Mouse (Mus musculus) hindbrain, embryonic 16.5 days (tissue): ENCODE results near the gene Gpd2. TPM values are rescaled to one million over a fixed set of nuclear protein-coding genes. Genes with fewer than 3 reads are reported as not detected.
A peak's percentile ranks its signal among the peaks of the same experiment; 100 is the strongest.

Source experiments
- ATAC-seq: fragments of 200-750 bp; cut with Nextera tagmentation; 2 replicates; pipeline ENCODE4 v1.8.0; 2017; ENCODE audit warnings: moderate TSS enrichment, moderate library complexity
- H3K27ac ChIP-seq: fragments of 300-500 bp; sonication (generic); 2 replicates; pipeline ENCODE4 v1.5.1; 2014; ENCODE audit warnings: low read depth, mild to moderate bottlenecking, control low read depth, low read length, moderate library complexity
- H3K27me3 ChIP-seq: fragments of 300-500 bp; sonication (generic); replicated peaks from 2 replicates; pipeline ENCODE4 v1.6.1; 2014; ENCODE audit warnings: low read length; ENCODE audit not compliant: control insufficient read depth, insufficient read depth
- H3K36me3 ChIP-seq: fragments of 300-500 bp; sonication (generic); 2 replicates; pipeline ENCODE4 v1.6.1; 2014; ENCODE audit warnings: mild to moderate bottlenecking, low read length, moderate library complexity, mixed read lengths; ENCODE audit not compliant: control insufficient read depth, insufficient read depth
- H3K4me1 ChIP-seq: fragments of 300-500 bp; sonication (generic); 2 replicates; pipeline ENCODE4 v1.6.1; 2014; ENCODE audit warnings: low read depth, low read length; ENCODE audit not compliant: control insufficient read depth, insufficient read depth
- H3K4me2 ChIP-seq: fragments of 300-500 bp; sonication (generic); 2 replicates; pipeline ENCODE4 v1.6.1; 2014; ENCODE audit warnings: mild to moderate bottlenecking, low read length, control low read depth, moderate library complexity
- H3K4me3 ChIP-seq: fragments of 300-500 bp; sonication (generic); 2 replicates; pipeline ENCODE4 v1.5.1; 2014; ENCODE audit warnings: mild to moderate bottlenecking, low read length, control low read depth, moderate library complexity
- H3K9ac ChIP-seq: fragments of 300-500 bp; sonication (generic); 2 replicates; pipeline ENCODE4 v1.6.1; 2014; ENCODE audit warnings: low read depth, mild to moderate bottlenecking, control low read depth, low read length, moderate library complexity
- H3K9me3 ChIP-seq: fragments of 300-500 bp; sonication (generic); 2 replicates; pipeline ENCODE4 v1.6.1; 2014; ENCODE audit warnings: mild to moderate bottlenecking, low read length, moderate library complexity; ENCODE audit not compliant: control insufficient read depth
- WGBS: fragments of 180-500 bp; shearing (Covaris S2); extraction: QIAGEN DNeasy Blood & Tissue Kit; methylation state at CpG from one replicate; pipeline ENCODE4 v1.1.7; 2014; 5-methylcytosine and 5-hydroxymethylcytosine counted together
- polyA plus RNA-seq: library from polyadenylated mRNA; unstranded; fragments of >200 nt; fragmentation: Nextera tagmentation; extraction: Ambion mirVana; gene quantifications from 2 replicates; pipeline ENCODE4 v1.2.1, GENCODE M21; 2015

Gene Gpd2
- polyA plus RNA-seq, 1 experiment from 2014 or later, result 31.6 TPM

- Histone ChIP-seq H3K27ac (no peak overlapping the region), H3K4me1 (no peaks in the 10 kb centered on the region), H3K9ac (no peak overlapping the region), H3K27me3 (no peaks in the 10 kb centered on the region), H3K36me3 (no peaks in the 10 kb centered on the region), H3K4me2 (no peak overlapping the region), H3K9me3 (no peaks in the 10 kb centered on the region), H3K4me3 (no peak overlapping the region)
- no peak for ATAC-seq
- WGBS, result 61% methylated on average over 3 of the region's 3 CpGs
Measured at GRCm38 (mm10) chr2:57318336-57318735, 80.9 kb downstream of the Gpd2 start.

DNA sequence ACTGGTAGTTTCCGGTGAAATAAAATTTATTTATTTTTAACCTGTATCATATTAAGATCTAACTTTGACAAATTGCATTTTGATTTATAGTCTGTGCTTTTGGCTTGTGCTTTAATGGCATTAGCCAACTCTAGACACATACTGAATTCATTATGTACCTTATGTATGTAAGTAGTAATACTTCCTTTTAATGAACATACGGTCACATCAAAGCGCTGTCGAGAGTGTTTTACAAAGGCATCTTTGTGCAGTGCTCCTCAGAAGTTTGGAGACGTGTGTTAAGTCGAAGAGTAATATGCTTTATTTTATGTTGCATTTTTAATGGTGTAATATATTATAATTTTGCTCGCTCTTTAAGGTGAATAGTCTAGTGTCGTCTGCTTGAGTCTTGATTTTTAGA is 88.7 kb downstream of the Gpd2 start:
- H3K4me2 ChIP-seq, result no peak overlapping the region
- no peaks in the 10 kb centered on the region for H3K36me3 ChIP-seq
- H3K27me3 ChIP-seq, result no peaks in the 10 kb centered on the region
- no peak overlapping the region for H3K4me3 ChIP-seq
- WGBS, result 94% methylated on average over 8 of the region's 8 CpGs
- no peaks in the 10 kb centered on the region for H3K9me3 ChIP-seq
- H3K4me1 ChIP-seq, result no peaks in the 10 kb centered on the region
- H3K9ac ChIP-seq, result no peak overlapping the region
- no peak for ATAC-seq
- H3K27ac ChIP-seq, result no peak overlapping the region

DNA sequence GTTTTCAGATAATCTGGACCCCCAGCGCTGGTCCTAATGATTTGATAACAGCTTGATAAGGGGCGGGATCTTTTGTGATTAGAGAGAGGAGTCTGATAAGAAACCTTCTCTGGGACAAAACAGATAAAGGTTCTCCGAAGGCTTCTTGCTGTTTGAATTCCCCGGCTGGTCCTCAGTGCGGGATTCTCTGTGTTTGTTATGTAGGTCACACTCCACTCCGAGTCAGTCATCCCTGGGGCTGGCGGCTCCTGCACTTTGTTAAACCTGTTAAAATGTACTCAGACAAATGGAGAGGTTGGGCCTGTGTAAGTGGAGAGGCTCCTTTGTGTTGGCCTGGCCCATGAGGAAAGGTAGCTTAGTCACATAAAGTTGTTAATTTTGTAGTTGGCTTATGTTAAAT is 91.9 kb downstream of the Gpd2 start:
- H3K27ac ChIP-seq, result no peak overlapping the region
- H3K9me3 ChIP-seq, result no peaks in the 10 kb centered on the region
- H3K4me1 ChIP-seq, result no peaks in the 10 kb centered on the region
- 70% methylated on average over 7 of the region's 7 CpGs for WGBS
- no peaks in the 10 kb centered on the region for H3K36me3 ChIP-seq
- H3K4me2 ChIP-seq, result no peak overlapping the region
- no peak overlapping the region for H3K4me3 ChIP-seq
- no peak overlapping the region for H3K9ac ChIP-seq
- no peaks in the 10 kb centered on the region for H3K27me3 ChIP-seq
- no peak for ATAC-seq

- WGBS, result 78% methylated on average over 3 of the region's 3 CpGs
- H3K4me3 ChIP-seq, result no peak overlapping the region
- no peaks in the 10 kb centered on the region for H3K4me1 ChIP-seq
- H3K27me3 ChIP-seq, result no peaks in the 10 kb centered on the region
- H3K4me2 ChIP-seq, result no peak overlapping the region
- no peak overlapping the region for H3K9ac ChIP-seq
- no peaks in the 10 kb centered on the region for H3K36me3 ChIP-seq
- no peak overlapping the region for H3K27ac ChIP-seq
- no peaks in the 10 kb centered on the region for H3K9me3 ChIP-seq
- ATAC-seq, result no peak
Measured at GRCm38 (mm10) chr2:57330812-57331211, 93.4 kb downstream of the Gpd2 start.

GRCm38 (mm10) chr2:57331266-57331665 is 93.8 kb downstream of the Gpd2 start:
- 90% methylated on average over 8 of the region's 8 CpGs for WGBS
- Histone ChIP-seq H3K4me3 (no peak overlapping the region), H3K36me3 (no peaks in the 10 kb centered on the region), H3K9me3 (no peaks in the 10 kb centered on the region), H3K27ac (no peak overlapping the region), H3K4me1 (no peaks in the 10 kb centered on the region), H3K27me3 (no peaks in the 10 kb centered on the region), H3K9ac (no peak overlapping the region), H3K4me2 (no peak overlapping the region)
- no peak for ATAC-seq

- no peak overlapping the region for H3K4me2 ChIP-seq
- no peak for ATAC-seq
- no peak overlapping the region for H3K9ac ChIP-seq
- H3K27ac ChIP-seq, result no peak overlapping the region
- H3K27me3 ChIP-seq, result no peaks in the 10 kb centered on the region
- H3K9me3 ChIP-seq, result no peaks in the 10 kb centered on the region
- no peaks in the 10 kb centered on the region for H3K4me1 ChIP-seq
- no peak overlapping the region for H3K4me3 ChIP-seq
- H3K36me3 ChIP-seq, result no peaks in the 10 kb centered on the region
- 39% methylated on average over 6 of the region's 6 CpGs for WGBS
Measured at GRCm38 (mm10) chr2:57333481-57333880, 96.0 kb downstream of the Gpd2 start.

DNA sequence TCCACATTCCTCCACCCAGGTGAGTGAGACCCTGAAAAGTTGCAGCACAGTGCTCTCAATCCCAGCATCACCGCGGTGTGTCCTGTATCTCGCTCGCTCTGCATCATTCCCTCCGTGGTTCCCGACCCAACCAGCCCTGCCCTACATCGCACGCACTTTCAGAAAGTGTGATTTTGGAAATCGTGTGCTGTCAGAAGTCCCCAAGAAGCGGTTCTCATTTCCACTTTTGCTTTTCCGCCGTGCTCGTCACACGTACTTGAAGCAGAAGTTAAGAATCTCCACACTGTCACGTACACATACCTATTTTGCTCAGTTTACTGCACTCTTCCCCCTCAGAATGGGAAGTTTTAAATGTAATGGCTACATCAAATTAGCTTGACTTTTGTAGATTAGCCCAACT is 98.0 kb downstream of the Gpd2 start:
- H3K9me3 ChIP-seq, result no peaks in the 10 kb centered on the region
- ATAC-seq, result no peak
- H3K4me2 ChIP-seq, result no peak overlapping the region
- 93% methylated on average over 15 of the region's 15 CpGs for WGBS
- no peak overlapping the region for H3K9ac ChIP-seq
- H3K4me1 ChIP-seq, result no peaks in the 10 kb centered on the region
- no peaks in the 10 kb centered on the region for H3K36me3 ChIP-seq
- no peak overlapping the region for H3K4me3 ChIP-seq
- H3K27me3 ChIP-seq, result no peaks in the 10 kb centered on the region
- H3K27ac ChIP-seq, result no peak overlapping the region

DNA sequence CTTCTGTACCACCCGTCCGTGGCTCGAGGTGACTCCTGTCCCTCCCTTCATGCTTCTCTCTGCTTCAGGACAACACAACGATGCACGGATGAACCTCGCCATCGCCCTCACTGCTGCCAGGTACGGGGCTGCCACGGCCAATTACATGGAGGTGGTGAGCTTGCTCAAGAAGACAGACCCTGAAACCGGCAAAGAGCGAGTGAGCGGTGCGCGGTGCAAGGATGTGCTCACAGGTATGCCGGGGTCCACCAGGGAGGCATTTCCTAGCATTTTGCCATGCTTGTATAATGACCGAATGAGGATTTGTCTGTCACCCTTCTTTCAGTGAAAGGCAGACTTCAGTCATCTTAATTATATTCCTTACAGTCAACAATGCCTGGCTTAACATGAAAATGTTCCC is 101.3 kb downstream of the Gpd2 start:
- H3K27ac ChIP-seq, result no peak overlapping the region
- no peaks in the 10 kb centered on the region for H3K4me1 ChIP-seq
- no peak overlapping the region for H3K4me2 ChIP-seq
- no peaks in the 10 kb centered on the region for H3K9me3 ChIP-seq
- H3K36me3 ChIP-seq, result no peaks in the 10 kb centered on the region
- no peak for ATAC-seq
- no peak overlapping the region for H3K4me3 ChIP-seq
- H3K27me3 ChIP-seq, result no peaks in the 10 kb centered on the region
- WGBS, result 89% methylated on average over 16 of the region's 16 CpGs
- H3K9ac ChIP-seq, result no peak overlapping the region

DNA sequence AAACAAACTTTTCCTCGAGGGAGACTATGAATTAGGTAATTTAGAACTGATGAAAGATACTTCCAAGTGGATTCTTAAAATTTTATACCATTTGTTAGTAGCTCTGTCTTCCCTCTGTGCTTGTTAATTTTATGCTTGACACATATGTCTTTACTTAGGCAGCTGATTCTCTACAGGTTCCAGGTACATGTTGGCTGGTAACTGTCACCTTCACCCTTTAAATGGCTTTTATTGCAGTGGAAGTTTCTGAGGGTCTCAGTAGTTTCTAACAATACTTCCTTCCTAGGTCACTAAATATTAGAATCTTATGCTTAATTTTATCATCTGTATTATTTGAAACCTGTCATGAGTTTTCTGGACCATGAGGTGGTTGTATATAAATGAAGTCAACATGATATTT is 105.5 kb downstream of the Gpd2 start:
- no peak overlapping the region for H3K9ac ChIP-seq
- H3K4me2 ChIP-seq, result no peak overlapping the region
- no peaks in the 10 kb centered on the region for H3K27me3 ChIP-seq
- 66% methylated on average over 1 of the region's 1 CpGs for WGBS
- no peaks in the 10 kb centered on the region for H3K4me1 ChIP-seq
- H3K27ac ChIP-seq, result no peak overlapping the region
- H3K9me3 ChIP-seq, result no peaks in the 10 kb centered on the region
- no peak overlapping the region for H3K4me3 ChIP-seq
- no peak for ATAC-seq
- peaks cover 2% of the 10 kb centered on the region; the same call in 1 of the 2 replicates for H3K36me3 ChIP-seq

GRCm38 (mm10) chr2:57350615-57351014 is 113.2 kb downstream of the Gpd2 start:
- H3K9ac ChIP-seq, result no peak overlapping the region
- H3K4me3 ChIP-seq, result no peak overlapping the region
- peak overlapping the region; percentile 25 for H3K4me2 ChIP-seq
- no peaks in the 10 kb centered on the region for H3K36me3 ChIP-seq
- H3K9me3 ChIP-seq, result no peaks in the 10 kb centered on the region
- no peaks in the 10 kb centered on the region for H3K4me1 ChIP-seq
- WGBS, result 45% methylated on average over 9 of the region's 9 CpGs
- no peak overlapping the region for H3K27ac ChIP-seq
- H3K27me3 ChIP-seq, result no peaks in the 10 kb centered on the region
- ATAC-seq, result peak; percentile 48; the same call in 1 of the 2 replicates
